Mouse (Mus musculus): ENCODE measurements around the gene Cetn3.

DNA sequence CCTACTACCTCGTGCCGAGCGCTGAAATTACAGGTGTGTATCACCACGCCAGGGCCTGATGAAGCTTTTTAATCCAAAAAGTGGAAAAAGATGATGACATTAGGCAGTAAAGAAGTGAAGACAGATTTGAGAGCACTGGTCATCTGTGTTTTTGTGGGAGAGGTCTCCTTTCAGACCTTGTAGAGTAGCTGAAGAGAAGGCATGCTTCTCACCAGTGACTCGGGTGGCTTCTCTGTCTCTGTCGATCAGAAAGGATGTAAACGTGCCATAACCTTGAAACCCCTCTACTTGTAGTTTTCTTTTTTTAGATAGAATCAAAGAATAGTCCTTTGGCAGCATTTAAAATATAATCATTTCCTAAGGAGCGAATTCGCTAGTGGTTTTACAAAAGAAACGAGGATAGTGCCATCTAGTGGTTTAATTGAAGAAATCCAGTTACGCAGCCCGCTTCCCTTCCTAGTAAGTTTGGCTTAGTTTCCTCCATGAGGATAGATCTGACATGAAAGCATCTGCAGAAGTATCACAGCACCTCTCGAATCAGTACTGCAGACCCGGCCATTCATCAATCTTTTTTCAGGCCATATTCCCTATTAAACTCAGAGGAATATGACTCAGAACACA is 21.2 kb upstream of the Cetn3 start:
- TF ChIP-seq MYOD1 (IDR thresholded peaks at IDR 0.05; ENCODE audit: control insufficient read depth in 1 of 3, insufficient read length in 2 of 3, low read depth in 2 of 3) (no peak), POLR2A (IDR thresholded peaks at IDR 0.05; ENCODE audit: insufficient read length, low read depth) (no peak), MAX (IDR thresholded peaks at IDR 0.05; ENCODE audit: low read depth) (no peak), REST (IDR thresholded peaks at IDR 0.05; ENCODE audit: insufficient read depth, insufficient read length) (no peak), USF1 (IDR thresholded peaks at IDR 0.05; ENCODE audit: low read depth) (no peak)
